Mouse (Mus musculus) splenic B cell, adult 2 months (primary cell): ENCODE results near the gene Nckap5.
"Not testable (repeated sequence)": the region's sequence is repeated elsewhere in the genome, so short reads cannot be mapped to it uniquely, and the experiment has no call there.

Experiments
- DNase-seq: peaks from one replicate; pipeline ENCODE4 v3.0.0-alpha.2; 2011; ENCODE audit warnings: low read depth, low spot score
- H3K27me3 ChIP-seq: 2 replicates; pipeline ENCODE4 v1.6.1; 2012; ENCODE audit warnings: mild to moderate bottlenecking, low read length, moderate library complexity, mixed read lengths; ENCODE audit not compliant: control insufficient read depth, poor library complexity, insufficient read depth, severe bottlenecking
- H3K36me3 ChIP-seq: 2 replicates; pipeline ENCODE4 v1.6.1; 2012; ENCODE audit warnings: mild to moderate bottlenecking, low read length, moderate library complexity, mixed read lengths; ENCODE audit not compliant: control insufficient read depth, poor library complexity, insufficient read depth, severe bottlenecking

Gene Nckap5

DNA sequence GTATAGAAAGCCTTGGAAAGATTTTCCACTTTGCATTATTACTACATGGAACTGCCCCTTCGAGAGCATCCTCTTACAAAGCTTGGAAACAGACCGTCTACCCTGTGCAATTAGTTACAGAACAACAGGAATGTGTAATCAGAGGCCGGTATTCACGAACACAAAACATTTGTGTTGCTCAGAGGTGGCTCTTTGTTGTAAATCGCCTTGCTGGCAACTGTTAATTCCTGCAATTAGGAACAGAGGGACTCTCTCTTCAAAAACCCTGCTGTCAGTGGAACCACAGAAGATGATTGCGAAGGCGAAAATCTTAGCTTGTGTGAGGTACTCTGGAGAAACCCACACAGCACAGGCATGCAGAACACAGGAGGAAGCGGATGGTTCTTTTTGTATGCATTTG lies 710.1 kb downstream of the Nckap5 start:
- Histone ChIP-seq H3K36me3 (no peaks in the 10 kb centered on the region), H3K27me3 (no peaks in the 10 kb centered on the region)
- DNase-seq = no peak

DNA sequence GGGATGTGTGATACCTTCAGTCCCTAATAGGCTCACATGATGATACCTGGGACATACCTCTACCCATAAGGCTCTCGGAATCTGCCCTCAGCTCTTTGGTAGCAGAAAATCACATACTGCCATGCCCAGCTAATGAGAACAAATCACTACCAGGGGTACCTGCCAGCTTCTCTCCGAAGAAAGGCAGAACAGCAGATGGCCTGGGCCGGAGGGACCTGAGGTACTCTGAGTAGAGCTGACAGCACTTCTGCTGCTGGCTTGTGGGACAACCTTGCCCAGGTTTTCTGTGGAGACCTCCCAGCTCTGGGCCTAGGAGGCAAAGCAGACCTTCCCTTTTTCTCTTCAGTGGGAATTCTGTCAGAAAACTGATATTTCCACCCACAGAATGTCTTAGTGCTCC lies 714.6 kb downstream of the Nckap5 start:
- no peak for DNase-seq
- Histone ChIP-seq H3K27me3 (no peaks in the 10 kb centered on the region), H3K36me3 (no peaks in the 10 kb centered on the region)

DNA sequence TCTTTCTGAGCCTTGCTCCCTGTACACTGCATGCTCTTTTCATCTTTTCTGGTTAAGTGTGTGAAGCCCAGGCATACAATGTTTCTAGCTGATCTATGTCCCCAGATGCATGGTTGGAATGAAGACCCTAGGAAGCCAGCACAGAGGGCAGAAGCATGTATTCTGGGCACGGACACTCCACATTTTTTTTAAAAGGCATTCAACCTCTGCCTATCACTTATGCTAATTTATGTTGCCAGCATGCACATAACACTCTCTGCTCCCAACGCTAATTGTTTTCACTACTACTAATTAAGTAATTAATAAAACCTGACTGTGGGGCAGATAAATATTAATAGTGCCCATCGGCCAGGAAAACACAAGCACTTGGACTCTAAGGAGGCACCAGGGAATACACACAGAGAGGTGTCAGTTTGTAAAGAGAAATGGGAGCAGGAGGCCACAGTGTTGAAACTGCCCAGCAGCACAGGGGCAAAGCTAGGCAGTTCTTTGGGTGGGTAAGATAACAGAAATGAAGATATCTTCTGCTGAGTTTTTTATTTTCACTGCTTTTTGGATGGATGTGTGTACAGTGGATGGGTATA lies 724.8 kb downstream of the Nckap5 start:
- no peaks in the 10 kb centered on the region for H3K36me3 ChIP-seq
- no peaks in the 10 kb centered on the region for H3K27me3 ChIP-seq
- DNase-seq = no peak

DNA sequence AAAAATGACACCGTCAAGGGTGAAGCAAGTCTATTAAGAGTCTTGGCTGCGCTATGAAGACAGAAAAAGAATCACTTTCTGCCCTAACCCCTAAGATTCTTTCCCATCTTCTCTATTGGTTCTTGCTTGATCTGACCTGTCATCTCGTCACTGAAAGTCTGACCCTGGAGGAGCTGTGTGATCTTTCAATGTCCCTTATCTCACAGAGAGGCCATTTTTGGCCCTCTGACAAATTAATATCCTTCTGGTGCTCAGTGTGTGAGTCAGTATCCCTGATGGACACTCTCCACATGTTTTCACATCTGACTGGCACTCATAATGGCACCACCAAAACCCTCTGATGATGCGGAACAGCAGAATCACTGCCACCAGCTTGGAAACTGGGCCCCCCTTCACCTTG lies 736.3 kb downstream of the Nckap5 start:
- H3K27me3 ChIP-seq = no peaks in the 10 kb centered on the region

DNA sequence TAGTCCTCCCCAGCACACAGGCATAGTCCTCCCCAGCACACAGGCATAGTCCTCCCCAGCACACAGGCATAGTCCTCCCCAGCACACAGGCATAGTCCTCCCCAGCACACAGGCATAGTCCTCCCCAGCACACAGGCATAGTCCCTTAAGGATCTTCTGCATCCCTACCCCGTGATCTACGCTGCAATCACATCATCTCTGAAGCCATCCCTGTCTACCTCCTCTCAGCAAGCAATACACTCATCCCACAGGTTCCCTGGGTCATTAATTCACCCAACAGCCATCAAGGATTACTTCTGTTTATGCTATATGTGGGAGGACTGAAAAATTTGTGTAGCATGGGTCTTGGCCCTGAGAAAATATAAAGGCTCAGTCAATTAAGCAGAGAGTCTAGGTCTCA lies 738.6 kb downstream of the Nckap5 start:
- not testable (repeated sequence) for H3K27me3 ChIP-seq, H3K36me3 ChIP-seq, DNase-seq

More for the DNA sequence above, 736.3 kb downstream of the Nckap5 start:
- DNase-seq = no peak
- no peaks in the 10 kb centered on the region for H3K36me3 ChIP-seq

DNA sequence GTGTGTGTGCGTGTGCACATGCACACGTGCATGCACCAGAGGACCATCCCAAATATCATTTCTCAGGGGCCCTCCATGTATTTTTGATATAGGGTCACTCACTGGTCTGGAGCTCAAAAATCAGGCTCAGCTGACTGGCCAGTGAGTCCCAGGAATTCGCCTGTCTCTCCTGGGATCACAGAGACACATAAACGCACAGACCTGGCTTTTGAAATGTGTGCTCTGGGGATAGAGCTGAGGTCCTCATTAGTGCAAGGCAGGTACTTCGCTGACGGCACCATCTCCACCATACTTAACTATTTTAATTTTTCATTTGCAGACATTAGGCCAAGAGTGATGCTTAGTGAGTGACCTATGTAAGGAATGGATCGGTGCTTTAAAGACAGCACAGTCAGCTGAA lies 743.4 kb downstream of the Nckap5 start:
- Histone ChIP-seq H3K36me3 (no peaks in the 10 kb centered on the region), H3K27me3 (no peaks in the 10 kb centered on the region)
- no peak for DNase-seq

DNA sequence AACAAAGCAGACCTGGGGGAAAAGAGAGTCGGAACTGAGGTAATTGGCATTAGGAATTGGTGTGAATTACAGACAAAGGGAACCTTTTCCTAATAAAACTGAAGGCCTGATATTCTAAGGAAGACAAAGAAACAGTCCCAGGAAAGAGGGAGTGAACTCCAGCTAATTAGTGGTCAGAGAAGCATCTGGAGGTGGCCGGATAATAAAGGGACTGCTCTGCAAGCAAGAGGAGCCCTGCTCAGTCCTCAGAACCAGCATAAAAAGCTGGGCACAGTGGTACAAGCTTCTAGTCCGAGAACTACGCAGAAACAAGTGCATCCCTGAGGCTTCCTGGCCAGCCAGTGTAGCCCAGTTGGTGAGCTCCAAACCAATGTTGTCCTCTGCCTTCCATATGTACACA lies 754.3 kb downstream of the Nckap5 start:
- Histone ChIP-seq H3K27me3 (no peaks in the 10 kb centered on the region), H3K36me3 (no peaks in the 10 kb centered on the region)
- no peak for DNase-seq

DNA sequence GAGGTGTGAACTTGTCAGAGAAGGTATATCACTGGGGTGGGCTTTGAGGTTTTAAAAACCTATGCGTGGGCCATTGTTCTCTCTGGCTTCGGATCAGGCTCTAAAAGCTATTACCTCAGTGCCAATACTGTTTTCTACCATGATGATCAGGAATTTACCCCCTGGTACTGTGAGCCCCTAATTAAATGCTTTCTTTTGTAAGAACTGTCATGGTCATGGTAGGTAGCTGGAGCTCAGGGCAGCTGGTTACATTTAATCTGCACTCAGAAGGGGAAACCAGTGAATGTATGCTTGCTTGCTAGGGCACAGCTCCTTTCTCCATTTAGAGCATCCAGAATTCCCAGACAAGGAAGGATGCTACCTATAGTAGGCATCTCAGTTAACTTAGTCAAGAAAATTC lies 759.7 kb downstream of the Nckap5 start:
- H3K36me3 ChIP-seq = no peaks in the 10 kb centered on the region
- no peaks in the 10 kb centered on the region for H3K27me3 ChIP-seq
- DNase-seq = no peak

DNA sequence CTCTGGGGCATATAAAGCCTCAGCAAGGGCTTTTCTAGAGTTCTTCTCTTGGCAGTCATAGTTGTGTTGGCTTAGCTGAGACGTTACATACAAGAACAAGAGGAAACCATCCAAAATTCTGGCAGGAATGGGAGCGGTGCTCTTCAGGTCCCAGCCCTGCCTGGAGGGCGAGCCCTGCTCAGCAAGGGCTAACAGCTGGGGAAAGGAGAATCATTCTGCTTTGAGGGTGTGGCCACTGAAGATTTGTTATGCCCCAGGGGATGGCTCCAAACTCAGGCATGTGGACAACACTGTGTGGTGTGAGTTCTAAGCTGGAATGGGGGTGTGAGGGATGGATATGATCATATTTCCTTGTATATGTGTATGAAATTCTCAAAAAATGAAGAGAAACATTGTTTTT lies 779.1 kb downstream of the Nckap5 start:
- no peak for DNase-seq
- Histone ChIP-seq H3K27me3 (no peaks in the 10 kb centered on the region), H3K36me3 (no peaks in the 10 kb centered on the region)

DNA sequence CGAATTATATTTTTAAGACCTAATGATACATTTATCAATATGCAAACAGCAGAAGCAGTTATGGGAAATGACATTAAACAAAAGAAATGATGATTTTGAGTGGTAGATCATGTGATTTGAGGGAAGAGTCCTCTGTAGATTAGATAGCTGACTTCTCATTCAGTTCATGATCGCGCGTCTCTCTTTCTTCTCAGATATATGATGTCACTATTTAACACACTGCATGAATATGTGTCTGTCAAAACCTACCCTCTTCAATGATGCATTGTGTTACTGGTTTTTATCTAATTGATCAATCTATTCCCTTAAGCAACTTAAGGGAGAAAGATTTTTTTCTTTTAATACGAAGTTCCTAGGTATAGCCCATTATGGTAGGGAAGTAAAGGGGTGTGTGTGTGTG lies 787.7 kb downstream of the Nckap5 start:
- Histone ChIP-seq H3K36me3 (no peaks in the 10 kb centered on the region), H3K27me3 (no peaks in the 10 kb centered on the region)
- DNase-seq = no peak

DNA sequence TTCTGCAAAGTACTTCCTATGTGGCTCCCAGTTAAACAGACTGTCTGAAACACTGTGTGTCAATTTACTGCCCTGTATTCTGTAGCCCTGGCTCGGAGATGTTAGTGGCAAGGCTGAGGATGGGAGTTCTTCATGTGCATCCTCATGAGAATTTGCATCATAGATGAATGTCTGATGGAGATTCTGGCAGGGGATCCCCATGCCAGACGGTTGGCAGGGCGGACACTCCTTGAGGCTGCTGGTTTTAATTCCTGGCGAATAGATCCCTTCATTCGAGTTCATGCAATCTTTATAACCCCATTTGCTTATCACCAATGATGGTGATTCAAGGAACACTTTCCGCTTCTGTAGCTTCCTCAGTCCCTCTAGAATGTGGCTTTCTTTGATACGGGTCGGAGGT lies 803.1 kb downstream of the Nckap5 start:
- no peaks in the 10 kb centered on the region for H3K27me3 ChIP-seq
- no peak for DNase-seq
- no peaks in the 10 kb centered on the region for H3K36me3 ChIP-seq

DNA sequence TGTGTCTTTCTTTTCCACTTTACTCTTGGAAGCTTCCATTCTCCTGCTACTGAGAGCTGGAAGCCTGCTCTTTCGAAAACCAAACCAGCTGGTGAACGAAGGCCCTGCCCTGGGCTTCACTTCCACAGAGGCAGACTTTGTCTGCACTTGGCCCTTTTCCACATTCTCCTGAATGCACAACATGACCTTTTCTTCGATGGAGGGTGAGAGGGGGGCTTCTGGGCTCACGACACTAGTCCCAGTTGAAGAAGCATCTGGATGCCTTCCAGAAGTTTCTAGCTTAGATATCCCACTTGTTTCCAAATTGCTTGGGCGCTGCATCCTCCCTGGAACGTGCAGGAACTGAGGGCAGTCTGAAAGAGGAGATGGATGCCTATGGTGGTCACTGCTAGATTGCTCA lies 806.1 kb downstream of the Nckap5 start:
- no peaks in the 10 kb centered on the region for H3K27me3 ChIP-seq
- no peak for DNase-seq
- H3K36me3 ChIP-seq = no peaks in the 10 kb centered on the region

DNA sequence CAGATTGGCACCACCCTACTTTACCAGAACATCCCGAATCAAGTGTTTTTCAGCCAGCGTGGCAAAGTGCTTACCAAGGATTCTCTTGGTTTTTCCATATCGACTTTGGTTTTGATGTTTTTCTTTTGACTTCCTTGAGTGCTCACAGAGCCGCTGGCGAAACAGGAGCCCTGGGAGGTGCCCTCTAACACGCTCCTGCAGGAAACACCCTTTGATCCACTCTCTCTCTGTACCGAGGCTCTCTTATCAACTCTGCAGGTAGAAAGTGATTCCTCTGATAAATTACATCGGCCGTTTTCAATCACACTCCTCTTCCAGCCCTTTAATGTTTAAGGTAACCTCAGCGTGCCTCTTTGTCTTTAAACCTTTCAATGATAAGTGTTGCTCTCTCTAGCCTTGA lies 807.6 kb downstream of the Nckap5 start:
- Histone ChIP-seq H3K36me3 (no peaks in the 10 kb centered on the region), H3K27me3 (no peaks in the 10 kb centered on the region)
- no peak for DNase-seq

DNA sequence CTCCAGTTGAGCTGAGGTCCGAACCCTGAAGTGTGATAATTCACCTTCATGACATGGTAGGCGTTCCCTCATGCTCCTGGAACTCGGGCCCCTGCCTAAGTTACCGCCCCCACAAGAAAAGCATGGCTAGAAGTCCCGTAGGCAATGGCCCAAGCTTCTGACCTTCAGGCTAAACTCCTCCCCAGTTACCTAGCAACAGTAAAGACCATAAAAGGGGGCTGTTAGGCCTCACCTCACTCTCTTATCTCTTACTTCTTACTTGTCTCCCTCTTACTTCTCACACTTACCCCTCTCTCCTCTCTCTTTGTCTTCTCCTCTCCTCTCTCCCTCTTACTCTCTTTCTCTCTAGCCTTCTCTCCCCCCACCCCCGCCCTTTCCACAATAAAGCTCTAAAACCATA lies 811.9 kb downstream of the Nckap5 start:
- DNase-seq, H3K36me3 ChIP-seq, H3K27me3 ChIP-seq: not testable (repeated sequence)

DNA sequence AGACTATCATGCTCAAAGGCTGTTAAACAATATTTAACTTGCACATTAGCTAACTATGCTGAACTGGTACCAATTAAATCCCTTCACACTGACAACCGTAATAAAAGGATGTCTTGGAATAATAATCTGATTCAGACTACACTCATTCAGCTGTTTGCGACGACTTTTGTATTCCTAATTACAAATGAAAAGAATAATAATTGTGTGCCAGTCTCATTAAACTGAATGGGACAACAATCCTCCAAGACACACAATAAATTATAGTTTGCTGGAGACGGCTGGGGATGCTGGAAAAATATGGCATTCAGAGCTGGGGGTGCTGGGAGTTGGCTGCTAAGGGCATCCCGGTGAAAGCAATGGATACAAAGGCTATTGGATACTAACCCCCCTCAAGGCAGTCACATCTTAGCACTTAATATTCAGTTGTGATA lies 818.9 kb downstream of the Nckap5 start:
- DNase-seq = no peak
- peaks cover 1% of the 10 kb centered on the region; the same call in 1 of the 2 replicates for H3K27me3 ChIP-seq
- H3K36me3 ChIP-seq = no peaks in the 10 kb centered on the region

DNA sequence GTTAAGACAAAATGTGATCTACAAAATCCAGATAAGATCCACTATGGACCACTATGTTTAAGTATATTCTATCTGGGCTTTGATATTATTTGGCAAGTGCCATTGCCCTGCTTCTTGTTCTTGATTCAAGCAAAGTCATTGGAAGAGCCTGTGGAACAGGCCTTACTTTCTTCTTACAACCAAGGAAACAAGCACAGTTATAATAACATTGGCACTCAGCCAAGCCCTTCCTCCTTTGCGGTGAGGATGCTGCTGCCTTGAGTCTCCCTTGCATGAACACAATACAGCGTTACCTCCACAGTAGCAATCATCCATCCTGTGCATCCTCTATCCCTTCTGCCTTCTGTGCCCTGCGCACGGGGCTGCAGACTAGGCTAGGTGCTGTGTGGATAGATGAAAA lies 823.0 kb downstream of the Nckap5 start:
- DNase-seq = no peak
- no peaks in the 10 kb centered on the region for H3K27me3 ChIP-seq

More for the DNA sequence above, 823.0 kb downstream of the Nckap5 start:
- H3K36me3 ChIP-seq = no peaks in the 10 kb centered on the region
